Mouse (Mus musculus): ENCODE results near the gene Fbrsl1. TPM values are rescaled to one million over a fixed set of nuclear protein-coding genes. Genes with fewer than 3 reads are reported as not detected.

Gene Fbrsl1
- polyA plus RNA-seq, 1 experiment, result 11.5 TPM

GRCm38 (mm10) chr5:110342648-110343284 lies 105.5 kb downstream of the Fbrsl1 start, which contains the start of gene P2rx2:
Gene P2rx2, minus strand, starts transcription at chr5:110343212.
- H3K9me3 ChIP-seq (ENCODE audit: control insufficient read depth, low read length), result no peaks in the 10 kb centered on the region
- peaks cover 23% of the 10 kb centered on the region for H3K36me3 ChIP-seq (ENCODE audit: control insufficient read depth)
- peaks cover 10% of the 10 kb centered on the region for H3K4me1 ChIP-seq (ENCODE audit: control insufficient read depth)
- TF ChIP-seq TAL1 (IDR thresholded peaks at IDR 0.05; ENCODE audit: low read length) (no peak), GATA1 (IDR thresholded peaks at IDR 0.05; ENCODE audit: low read length) (no peak)
- H3K4me3 ChIP-seq (replicated peaks), result no peak within 1 kb of the TSS
- H3K27me3 ChIP-seq (ENCODE audit: control insufficient read depth), result peaks cover 44% of the 10 kb centered on the region

GRCm38 (mm10) chr5:110338792-110339191 lies 109.5 kb downstream of the Fbrsl1 start:
- TF ChIP-seq GATA1 (IDR thresholded peaks at IDR 0.05; ENCODE audit: low read length), result no peak
- TF ChIP-seq TAL1 (IDR thresholded peaks at IDR 0.05; ENCODE audit: low read length), result no peak
- H3K4me3 ChIP-seq (replicated peaks), result no peak overlapping the region
- H3K27me3 ChIP-seq (ENCODE audit: control insufficient read depth), result peaks cover 27% of the 10 kb centered on the region
- peaks cover 10% of the 10 kb centered on the region for H3K4me1 ChIP-seq (ENCODE audit: control insufficient read depth)
- no peaks in the 10 kb centered on the region for H3K9me3 ChIP-seq (ENCODE audit: control insufficient read depth, low read length)
- H3K36me3 ChIP-seq (ENCODE audit: control insufficient read depth), result peaks cover 63% of the 10 kb centered on the region

GRCm38 (mm10) chr5:110330508-110330907 lies 117.8 kb downstream of the Fbrsl1 start:
- Histone ChIP-seq H3K4me1 (ENCODE audit: control insufficient read depth) (no peaks in the 10 kb centered on the region), H3K4me3 (replicated peaks) (no peak overlapping the region), H3K9me3 (ENCODE audit: control insufficient read depth, low read length) (no peaks in the 10 kb centered on the region), H3K36me3 (ENCODE audit: control insufficient read depth) (peaks cover 97% of the 10 kb centered on the region), H3K27me3 (ENCODE audit: control insufficient read depth) (no peaks in the 10 kb centered on the region)
- TF ChIP-seq TAL1 (IDR thresholded peaks at IDR 0.05; ENCODE audit: low read length), result no peak
- TF ChIP-seq GATA1 (IDR thresholded peaks at IDR 0.05; ENCODE audit: low read length), result no peak

- peaks cover 96% of the 10 kb centered on the region for H3K36me3 ChIP-seq (ENCODE audit: control insufficient read depth)
Observed at GRCm38 (mm10) chr5:110313127-110313526, 135.2 kb downstream of the Fbrsl1 start.

More at GRCm38 (mm10) chr5:110313127-110313526, 135.2 kb downstream of the Fbrsl1 start:
- no peak for TF ChIP-seq TAL1 (IDR thresholded peaks at IDR 0.05; ENCODE audit: low read length)
- TF ChIP-seq GATA1 (IDR thresholded peaks at IDR 0.05; ENCODE audit: low read length), result no peak
- no peaks in the 10 kb centered on the region for H3K4me1 ChIP-seq (ENCODE audit: control insufficient read depth)
- H3K4me3 ChIP-seq (replicated peaks), result no peak overlapping the region
- H3K9me3 ChIP-seq (ENCODE audit: control insufficient read depth, low read length), result no peaks in the 10 kb centered on the region
- H3K27me3 ChIP-seq (ENCODE audit: control insufficient read depth), result no peaks in the 10 kb centered on the region

Other genes starting within 250 kb of the Fbrsl1 start
- gene Ankle2, start 217.5 kb downstream of the Fbrsl1 start, polyA plus RNA-seq (2012), result 0.27 TPM in 2 replicates
- 0.82 and 1.2 TPM in 2 replicates for gene Pgam5, start 178.6 kb downstream of the Fbrsl1 start, polyA plus RNA-seq (2012)
- 2.8 and 4.4 TPM in 2 replicates for gene Pxmp2, start 162.3 kb downstream of the Fbrsl1 start, polyA plus RNA-seq (2012)
- 1.5 and 1.7 TPM in 2 replicates for gene Pole, start 162.2 kb downstream of the Fbrsl1 start, polyA plus RNA-seq (2012)
- gene P2rx2, start 105.3 kb downstream of the Fbrsl1 start, polyA plus RNA-seq (2012), result not detected in 2 replicates
- not detected in 2 replicates for gene Lrcol1, start 103.8 kb downstream of the Fbrsl1 start, polyA plus RNA-seq (2012)
- gene Galnt9, start 95.9 kb upstream of the Fbrsl1 start, polyA plus RNA-seq (2012), result 0.04 TPM in 1 of 2 replicates, not detected in the other
- 9.2 and 10.1 TPM in 2 replicates for gene Noc4l, start 204.9 kb upstream of the Fbrsl1 start, polyA plus RNA-seq (2012)
- gene Ddx51, start 204.9 kb upstream of the Fbrsl1 start, polyA plus RNA-seq (2012), result 0.18 and 0.28 TPM in 2 replicates